ENCODE assay signal across 21 mouse cellular contexts in the genomic region with DNA sequence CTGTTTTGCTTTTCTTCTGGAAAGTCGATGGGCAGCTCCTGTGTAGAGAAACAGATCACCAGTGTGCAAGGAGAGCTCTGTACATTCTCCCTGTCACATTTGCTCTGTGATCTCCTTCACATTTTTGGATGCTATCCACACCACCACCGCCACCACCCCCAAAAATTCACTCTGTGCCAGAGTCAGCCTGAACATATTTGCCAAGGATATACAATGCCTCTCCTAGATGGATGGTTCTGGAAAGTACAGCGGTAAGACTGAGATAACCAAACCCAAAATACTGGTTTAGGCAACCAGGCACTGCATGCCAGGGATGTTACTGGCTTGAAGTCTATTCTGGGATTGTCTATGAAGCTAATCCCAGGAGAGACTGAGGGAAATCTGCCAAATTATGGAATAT. TPM values are rescaled to one million over a fixed set of nuclear protein-coding genes. Genes with fewer than 3 reads are reported as not detected.
"Had no signal": no experiment of that assay in that cellular context is flagged by ENCODE, and none has a peak within 500 bp of the region (broad histone marks: within the 10 kb centered on the region; RNA-seq: fewer than 3 reads in every experiment).

No protein-coding gene starts in this region.

- H3K9me3 ChIP-seq: liver, embryonic 13.5 days; megakaryocyte, embryonic 14.5 days; midbrain, embryonic 10.5 days; midbrain, embryonic 13.5 days; neural tube, embryonic 13.5 days; stomach, embryonic 15.5 days had no signal

- H3K27ac ChIP-seq: left cerebral cortex, adult 2 months; liver, embryonic 13.5 days; midbrain, embryonic 10.5 days; midbrain, embryonic 13.5 days; neural tube, embryonic 13.5 days; stomach, embryonic 15.5 days had no signal

- DNase-seq: kidney, postnatal 10 days; kidney, postnatal 36 days; layer of hippocampus, postnatal 36 days; liver, embryonic 13.5 days; lung, adult 2 months; retina, postnatal 1 day; right cerebral cortex, postnatal 25 days; spleen, adult 18-20 months; thymus, adult 2 months; thymus, postnatal 14 days; thymus, postnatal 4 days had no signal

- H3K4me1 ChIP-seq: stomach, embryonic 15.5 days had no signal

- H3K4me2 ChIP-seq: liver, embryonic 13.5 days; midbrain, embryonic 13.5 days; neural tube, embryonic 13.5 days; stomach, embryonic 15.5 days had no signal

- H3K27me3 ChIP-seq: stomach, embryonic 15.5 days had no signal

- H3K4me3 ChIP-seq: left cerebral cortex, adult 2 months; liver, embryonic 13.5 days; megakaryocyte, embryonic 14.5 days; midbrain, embryonic 10.5 days; midbrain, embryonic 13.5 days; myocyte; neural tube, embryonic 13.5 days; stomach, embryonic 15.5 days had no signal

- H3K9ac ChIP-seq: liver, embryonic 13.5 days; midbrain, embryonic 13.5 days; neural tube, embryonic 13.5 days; stomach, embryonic 15.5 days had no signal

- ATAC-seq: midbrain, embryonic 13.5 days; midbrain, embryonic 16.5 days had no signal

- H3K36me3 ChIP-seq: liver, embryonic 13.5 days; midbrain, embryonic 10.5 days; midbrain, embryonic 13.5 days; neural tube, embryonic 13.5 days; stomach, embryonic 15.5 days had no signal

RNA-seq across cellular contexts. Expression of a gene that starts 2.9 kb away (rescaled TPM):
- total RNA-seq: neutrophil, adult 5-6 weeks had no signal

RNA-seq across cellular contexts. Expression of a gene that starts 4.1 kb away (rescaled TPM):
- total RNA-seq: monocyte, adult 5-6 weeks; neutrophil, adult 5-6 weeks had no signal

RNA-seq across cellular contexts. Expression of a gene that starts 8.9 kb away (rescaled TPM):
- total RNA-seq: monocyte, adult 5-6 weeks; neutrophil, adult 5-6 weeks had no signal

RNA-seq across cellular contexts. Expression of a gene that starts 9.9 kb away (rescaled TPM):
- total RNA-seq: monocyte, adult 5-6 weeks; neutrophil, adult 5-6 weeks had no signal
